Mouse (Mus musculus): Measurements from ENCODE around the gene Myh6.

Myh6 gene

GRCm38 (mm10) chr14:54935904-54936830, 30.6 kb downstream of the Myh6 start, which contains the start of gene Cmtm5:
Gene Cmtm5, plus strand, starts transcription at chr14:54936261.
- no peak for DNase-seq (ENCODE audit: low read depth, low spot score)

GRCm38 (mm10) chr14:54932645-54933150, 34.0 kb downstream of the Myh6 start, which contains the start of gene Il25:
Gene Il25, plus strand, starts transcription at chr14:54932695.
- DNase-seq (ENCODE audit: low read depth, low spot score): no peak

GRCm38 (mm10) chr14:54930431-54930830, 36.3 kb downstream of the Myh6 start:
- peak; percentile 58 for DNase-seq (ENCODE audit: low read depth, low spot score)

- no peak for DNase-seq (ENCODE audit: low read depth, low spot score)
Measured at GRCm38 (mm10) chr14:54929801-54930200, 36.9 kb downstream of the Myh6 start.

GRCm38 (mm10) chr14:54927296-54927695, 39.4 kb downstream of the Myh6 start:
- no peak for DNase-seq (ENCODE audit: low read depth, low spot score)

- DNase-seq (ENCODE audit: low read depth, low spot score): peak; percentile 76
Measured at GRCm38 (mm10) chr14:54926401-54927158, 40.1 kb downstream of the Myh6 start.

GRCm38 (mm10) chr14:54925349-54926342, 41.1 kb downstream of the Myh6 start, which contains the start of gene Efs:
Gene Efs, minus strand, starts transcription at chr14:54926126.
- peak; percentile 79 for DNase-seq (ENCODE audit: low read depth, low spot score)

GRCm38 (mm10) chr14:54924641-54925348, 41.9 kb downstream of the Myh6 start:
- DNase-seq (ENCODE audit: low read depth, low spot score): peak; percentile 58

- no peak for DNase-seq (ENCODE audit: low read depth, low spot score)
Measured at GRCm38 (mm10) chr14:54920076-54920685, 46.5 kb downstream of the Myh6 start.

- DNase-seq (ENCODE audit: low read depth, low spot score): no peak
Measured at GRCm38 (mm10) chr14:54913343-54913742, 53.4 kb downstream of the Myh6 start.

GRCm38 (mm10) chr14:54912886-54913285, 53.8 kb downstream of the Myh6 start, which contains the start of gene Slc22a17:
Gene Slc22a17, minus strand, starts transcription at chr14:54913132.
- peak; percentile 63 for DNase-seq (ENCODE audit: low read depth, low spot score)

- no peak for DNase-seq (ENCODE audit: low read depth, low spot score)
Measured at GRCm38 (mm10) chr14:54912109-54912850, 54.4 kb downstream of the Myh6 start.

GRCm38 (mm10) chr14:54908682-54909081, 58.0 kb downstream of the Myh6 start:
- no peak for DNase-seq (ENCODE audit: low read depth, low spot score)

GRCm38 (mm10) chr14:54903641-54904040, 63.1 kb downstream of the Myh6 start:
- DNase-seq (ENCODE audit: low read depth, low spot score): no peak

GRCm38 (mm10) chr14:54900383-54900782, 66.3 kb downstream of the Myh6 start:
- peak; percentile 84 for DNase-seq (ENCODE audit: low read depth, low spot score)

- DNase-seq (ENCODE audit: low read depth, low spot score): no peak
Measured at GRCm38 (mm10) chr14:54897445-54897844, 69.3 kb downstream of the Myh6 start.

- DNase-seq (ENCODE audit: low read depth, low spot score): peak; percentile 62
Measured at GRCm38 (mm10) chr14:54894296-54895151, 72.2 kb downstream of the Myh6 start.

- DNase-seq (ENCODE audit: low read depth, low spot score): peak; percentile 100
Measured at GRCm38 (mm10) chr14:54893651-54894181, 73.0 kb downstream of the Myh6 start.

All from ZHBTc4 (cell line).